Mouse (Mus musculus) MEL (cell line): ENCODE results near the gene Tal1. TPM values are rescaled to one million over a fixed set of nuclear protein-coding genes. Genes with fewer than 3 reads are reported as not detected.

ENCODE experiments used
- DNase-seq: peaks from one replicate; pipeline ENCODE4 v3.0.0; 2011; ENCODE audit warnings: low read depth, low spot score
- H3K27ac ChIP-seq: 2 replicates; pipeline ENCODE4 v1.5.1; 2012; ENCODE audit warnings: low read depth, mild to moderate bottlenecking, control low read depth, low read length, moderate library complexity; ENCODE audit not compliant: control insufficient read depth
- H3K27me3 ChIP-seq, 2 experiments: fragments of 150-350 bp in 1 of 2; sonication (generic) in 1 of 2; 2 replicates each; pipeline ENCODE4 v1.6.1; 2012; ENCODE audit warnings: low read length in 2 of 2, mild to moderate bottlenecking in 2 of 2, improper control_type of control experiment in 1 of 2, moderate library complexity in 1 of 2; ENCODE audit not compliant: insufficient read depth in 2 of 2, control insufficient read depth in 1 of 2
- H3K36me3 ChIP-seq, 2 experiments: 2 replicates each; pipeline ENCODE4 v1.6.1; 2012 to 2014; ENCODE audit warnings: low read length in 2 of 2, improper control_type of control experiment in 1 of 2, inconsistent platforms in 1 of 2, mild to moderate bottlenecking in 1 of 2; ENCODE audit not compliant: insufficient read depth in 2 of 2, control insufficient read depth in 1 of 2
- H3K4me1 ChIP-seq, 2 experiments: fragments of 150-350 bp in 1 of 2; sonication (generic) in 1 of 2; 2 replicates each; pipeline ENCODE4 v1.6.1; 2012; ENCODE audit warnings: low read length in 2 of 2, improper control_type of control experiment in 1 of 2, mild to moderate bottlenecking in 1 of 2; ENCODE audit not compliant: insufficient read depth in 2 of 2, control insufficient read depth in 1 of 2
- H3K4me3 ChIP-seq, 2 experiments: fragments of 150-350 bp in 1 of 2; sonication (generic) in 1 of 2; 2 replicates each; pipeline ENCODE4 v1.5.1; 2012; ENCODE audit warnings: low read depth in 2 of 2, low read length in 2 of 2, mild to moderate bottlenecking in 2 of 2, moderate library complexity in 2 of 2, control low read depth in 1 of 2, improper control_type of control experiment in 1 of 2; ENCODE audit not compliant: control insufficient read depth in 1 of 2, insufficient read depth in 1 of 2
- H3K79me2 ChIP-seq: 2 replicates; pipeline ENCODE4 v1.6.1; 2012; ENCODE audit warnings: mild to moderate bottlenecking, low read length, moderate library complexity; ENCODE audit not compliant: control insufficient read depth, poor library complexity, insufficient read depth
- H3K9ac ChIP-seq: 2 replicates; pipeline ENCODE4 v1.6.1; 2012; ENCODE audit warnings: low read depth, mild to moderate bottlenecking, control low read depth, low read length, moderate library complexity; ENCODE audit not compliant: control insufficient read depth, poor library complexity, severe bottlenecking
- H3K9me3 ChIP-seq: fragments of 150-350 bp; sonication (generic); replicated peaks from 2 replicates; pipeline ENCODE4 v1.6.1; 2012; ENCODE audit warnings: mild to moderate bottlenecking, low read length, improper control_type of control experiment, moderate library complexity; ENCODE audit not compliant: insufficient read depth
- CTCF ChIP-seq, 3 experiments: IDR thresholded peaks in 2 of 3; conservative IDR thresholded peaks in 1 of 3; 2 replicates each; pipeline ENCODE4 v1.5.1; 2011 to 2012; ENCODE audit warnings: low read length in 3 of 3, low read depth in 2 of 3, mild to moderate bottlenecking in 2 of 3, improper control_type of control experiment in 1 of 3, inconsistent platforms in 1 of 3, mixed read lengths in 1 of 3, moderate library complexity in 1 of 3; ENCODE audit not compliant: control insufficient read depth in 1 of 3, insufficient read depth in 1 of 3, poor library complexity in 1 of 3, severe bottlenecking in 1 of 3
- E2F4 ChIP-seq: IDR thresholded peaks from 2 replicates; pipeline ENCODE4 v1.6.1; 2011; ENCODE audit warnings: low read depth, low read length, improper control_type of control experiment, borderline replicate concordance
- EP300 ChIP-seq, 2 experiments: IDR thresholded peaks; 2 replicates each; pipeline ENCODE4 v1.6.1; 2011; ENCODE audit warnings: improper control_type of control experiment in 2 of 2, low read length in 2 of 2, low read depth in 1 of 2, mild to moderate bottlenecking in 1 of 2
- ETS1 ChIP-seq: IDR thresholded peaks from 2 replicates; pipeline ENCODE4 v1.6.1; 2012; ENCODE audit warnings: low read depth, mild to moderate bottlenecking, inconsistent platforms, low read length, improper control_type of control experiment, moderate library complexity
- GABPA ChIP-seq: IDR thresholded peaks from 2 replicates; pipeline ENCODE4 v1.6.1; 2012; ENCODE audit warnings: low read depth, mild to moderate bottlenecking, inconsistent platforms, low read length, improper control_type of control experiment, moderate library complexity
- GATA1 ChIP-seq: IDR thresholded peaks from 2 replicates; pipeline ENCODE4 v1.6.1; 2011; ENCODE audit warnings: low read depth, low read length, improper control_type of control experiment
- HCFC1 ChIP-seq: IDR thresholded peaks from 2 replicates; pipeline ENCODE4 v1.6.1; 2012; ENCODE audit warnings: low read depth, mild to moderate bottlenecking, inconsistent platforms, low read length, improper control_type of control experiment, moderate library complexity
- JUND ChIP-seq: IDR thresholded peaks from 2 replicates; pipeline ENCODE4 v1.6.1; 2011; ENCODE audit warnings: low read depth, mild to moderate bottlenecking, improper control_type of control experiment, low read length
- KAT2A ChIP-seq: conservative IDR thresholded peaks from 2 replicates; pipeline ENCODE4 v1.6.1; 2012; ENCODE audit warnings: low read depth, low read length, improper control_type of control experiment, inconsistent platforms
- MAZ ChIP-seq: IDR thresholded peaks from 2 replicates; pipeline ENCODE4 v1.6.1; 2012; ENCODE audit warnings: low read depth, mild to moderate bottlenecking, inconsistent platforms, low read length, improper control_type of control experiment
- MXI1 ChIP-seq: IDR thresholded peaks from 2 replicates; pipeline ENCODE4 v1.6.1; 2011; ENCODE audit warnings: mild to moderate bottlenecking, low read depth, low read length, improper control_type of control experiment
- MYB ChIP-seq: IDR thresholded peaks from 2 replicates; pipeline ENCODE4 v1.6.1; 2011; ENCODE audit warnings: mild to moderate bottlenecking, low read depth, low read length, improper control_type of control experiment
- MYC ChIP-seq: IDR thresholded peaks from 2 replicates; pipeline ENCODE4 v1.6.1; 2011; ENCODE audit warnings: low read depth, mild to moderate bottlenecking, low read length, improper control_type of control experiment, moderate library complexity
- NRF1 ChIP-seq: IDR thresholded peaks from 2 replicates; pipeline ENCODE4 v1.6.1; 2014; ENCODE audit warnings: low read depth, mild to moderate bottlenecking, inconsistent platforms, low read length, improper control_type of control experiment, moderate library complexity; ENCODE audit not compliant: poor library complexity, insufficient read depth, severe bottlenecking
- POLR2A ChIP-seq, 2 experiments: IDR thresholded peaks; 2 replicates each; pipeline ENCODE4 v1.6.1; 2011 to 2012; ENCODE audit warnings: low read length in 2 of 2, mild to moderate bottlenecking in 2 of 2, control low read depth in 1 of 2, improper control_type of control experiment in 1 of 2, low read depth in 1 of 2, moderate library complexity in 1 of 2; ENCODE audit not compliant: control insufficient read depth in 1 of 2, insufficient read depth in 1 of 2, poor library complexity in 1 of 2
- POLR2AphosphoS2 ChIP-seq: IDR thresholded peaks from 2 replicates; pipeline ENCODE4 v1.6.1; 2011; ENCODE audit warnings: low read length, improper control_type of control experiment
- RCOR1 ChIP-seq: IDR thresholded peaks from 2 replicates; pipeline ENCODE4 v1.6.1; 2012; ENCODE audit warnings: low read depth, mild to moderate bottlenecking, inconsistent platforms, low read length, improper control_type of control experiment
- SIN3A ChIP-seq: IDR thresholded peaks from 2 replicates; pipeline ENCODE4 v1.6.1; 2012; ENCODE audit warnings: low read length, improper control_type of control experiment, inconsistent platforms
- TBP ChIP-seq: IDR thresholded peaks from 2 replicates; pipeline ENCODE4 v1.8.0; 2011; ENCODE audit warnings: low read depth, low read length, improper control_type of control experiment
- TCF12 ChIP-seq: IDR thresholded peaks from 2 replicates; pipeline ENCODE4 v1.6.1; 2014; ENCODE audit warnings: low read depth, mild to moderate bottlenecking, inconsistent platforms, low read length, improper control_type of control experiment, moderate library complexity
- USF1 ChIP-seq: IDR thresholded peaks from 2 replicates; pipeline ENCODE4 v1.6.1; 2014; ENCODE audit warnings: low read depth, mild to moderate bottlenecking, inconsistent platforms, low read length, improper control_type of control experiment, moderate library complexity
- ZC3H11A ChIP-seq: IDR thresholded peaks from 2 replicates; pipeline ENCODE4 v1.6.1; 2012; ENCODE audit warnings: low read depth, mild to moderate bottlenecking, inconsistent platforms, low read length, improper control_type of control experiment
- ZNF384 ChIP-seq: IDR thresholded peaks from 2 replicates; pipeline ENCODE4 v1.6.1; 2012; ENCODE audit warnings: low read depth, mild to moderate bottlenecking, inconsistent platforms, low read length, improper control_type of control experiment
- polyA plus RNA-seq, 2 experiments: library from polyadenylated mRNA; stranded (reverse) in 1 of 2; unstranded in 1 of 2; fragments of >175 nt in 1 of 2; fragments of >200 nt in 1 of 2; gene quantifications; 2 replicates each; pipeline versions ENCODE4 v1.2.1 to v1.2.4; 2012; ENCODE audit warnings: low replicate concordance in 2 of 2, low read depth in 1 of 2; ENCODE audit not compliant: insufficient read length in 2 of 2, insufficient read depth in 1 of 2, missing spikeins in 1 of 2
- total RNA-seq: library from RNA; depleted of rRNA; stranded (reverse); fragments of 300-350 nt; gene quantifications from 2 replicates; pipeline ENCODE4 v1.2.3, GENCODE M21; 2012

Tal1 gene
- total and polyA plus RNA-seq, 3 experiments: 34.9 to 48.9 TPM; not detected in 1

DNA sequence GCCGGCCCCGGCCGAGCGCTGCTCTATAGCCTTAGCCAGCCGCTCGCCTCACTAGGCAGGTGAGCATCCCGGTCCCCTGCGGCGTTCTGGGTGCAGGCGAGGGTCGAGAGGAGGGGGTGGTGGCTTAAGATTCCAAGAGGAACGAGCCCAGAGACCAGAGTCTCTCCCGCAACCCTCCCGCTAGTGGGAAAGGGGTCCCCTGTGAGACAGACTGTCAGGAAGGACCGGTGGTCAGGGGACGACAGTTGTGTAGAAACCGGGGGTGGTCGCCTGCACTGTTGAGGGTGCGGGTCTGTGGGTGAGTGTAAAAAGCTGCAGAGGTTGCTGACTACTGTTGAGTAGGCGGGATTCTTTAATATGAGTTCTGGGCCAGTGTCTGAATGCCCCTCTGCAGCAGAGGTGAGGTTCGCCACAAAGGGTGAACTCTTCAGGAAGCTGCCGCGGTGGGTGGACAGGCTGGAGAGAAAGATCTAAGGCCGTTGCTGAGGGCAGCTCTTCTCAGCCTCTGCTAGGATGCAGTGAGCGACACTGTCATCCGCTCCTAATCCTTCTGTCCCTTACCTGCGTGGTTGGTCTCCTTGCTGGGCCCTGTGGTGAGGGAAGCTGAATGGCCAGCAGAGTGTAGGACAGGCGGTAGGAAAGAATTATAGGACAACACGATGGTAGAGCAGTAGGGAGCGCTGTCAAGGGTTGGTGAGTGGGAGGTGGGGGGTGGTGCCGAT, 7.5 kb downstream of the Tal1 start:
- no peak for TF ChIP-seq ZC3H11A
- TF ChIP-seq POLR2A (IDR thresholded peaks at IDR 0.05; ENCODE audit: control insufficient read depth in 1 of 2, insufficient read depth in 1 of 2, low read depth in 1 of 2, low read length in 2 of 2, poor library complexity in 1 of 2): 0 out of 4 replicates have a peak, but pooled peaks of 1 of the 2 experiments have one; percentile 30
- TF ChIP-seq MYC: no peak
- TF ChIP-seq, all 39 proteins: peak for 1
- Histone ChIP-seq H3K36me3 (peaks cover 15% of the 10 kb centered on the region in 2 experiments), H3K27me3 (no peaks in the 10 kb centered on the region), H3K9me3 (no peaks in the 10 kb centered on the region), H3K4me1 (peaks cover 0 to 15% of the 10 kb centered on the region in 2 experiments; a peak in 3 of 4 replicates), H3K9ac (peak overlapping the region; percentile 84), H3K79me2 (peaks cover 54% of the 10 kb centered on the region), H3K27ac (no peak overlapping the region), H3K4me3 (peak overlapping the region; percentile 59 to 60)
- no peak for DNase-seq

- Histone ChIP-seq H3K27ac (no peak overlapping the region), H3K4me1 (peaks cover 20 to 22% of the 10 kb centered on the region in 2 experiments), H3K79me2 (no peaks in the 10 kb centered on the region), H3K36me3 (peaks cover 6 to 19% of the 10 kb centered on the region in 2 experiments), H3K9me3 (no peaks in the 10 kb centered on the region), H3K4me3 (no peak overlapping the region), H3K9ac (no peak overlapping the region), H3K27me3 (no peaks in the 10 kb centered on the region)
- peak; percentile 51 for DNase-seq
- TF ChIP-seq MYB (no peak), CTCF (IDR thresholded peaks at IDR 0.05 in 2 of 3, conservative IDR thresholded peaks at IDR 0.05 in 1 of 3; ENCODE audit: control insufficient read depth in 1 of 3, insufficient read depth in 1 of 3, low read depth in 2 of 3, low read length in 3 of 3, poor library complexity in 1 of 3, severe bottlenecking in 1 of 3) (peak in 2 of 3 experiments; percentile 4 to 39; a peak in 2 of 6 replicates), NRF1 (no peak), ZC3H11A (no peak), E2F4 (no peak), USF1 (no peak), GABPA (no peak), POLR2A (IDR thresholded peaks at IDR 0.05; ENCODE audit: control insufficient read depth in 1 of 2, insufficient read depth in 1 of 2, low read depth in 1 of 2, low read length in 2 of 2, poor library complexity in 1 of 2) (0 out of 4 replicates have a peak, but pooled peaks of 1 of the 2 experiments have one; percentile 10), ZNF384 (no peak), SIN3A (no peak), MAZ (no peak)
Measured at GRCm38 (mm10) chr4:115071668-115072067, 15.4 kb downstream of the Tal1 start.

DNA sequence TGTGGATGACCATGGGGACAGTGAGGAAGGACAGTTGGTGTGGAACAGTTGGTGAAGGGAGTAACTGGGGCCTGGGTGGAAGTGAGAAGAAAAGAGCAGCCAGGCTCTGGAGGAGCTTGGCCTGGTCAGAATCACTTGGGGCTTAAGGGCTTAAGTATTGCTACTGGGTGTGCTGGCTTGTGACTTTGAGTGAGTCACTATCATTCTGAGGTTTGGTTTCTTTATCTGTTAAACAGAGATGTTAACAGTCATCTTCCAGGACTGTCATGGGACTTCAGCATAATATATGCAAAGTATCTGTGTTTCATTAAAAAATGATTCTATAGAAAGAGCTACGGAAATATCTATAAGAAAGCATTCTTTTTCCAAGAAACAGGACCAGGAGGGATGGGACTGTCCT, 18.6 kb downstream of the Tal1 start:
- H3K4me1 ChIP-seq: peaks cover 20 to 25% of the 10 kb centered on the region in 2 experiments
- no peaks in the 10 kb centered on the region for H3K79me2 ChIP-seq
- H3K9me3 ChIP-seq: no peaks in the 10 kb centered on the region
- H3K27me3 ChIP-seq: no peaks in the 10 kb centered on the region
- peak overlapping the region; percentile 52 for H3K9ac ChIP-seq
- peak; percentile 46 for DNase-seq
- peak overlapping the region; percentile 81 for H3K27ac ChIP-seq
- H3K36me3 ChIP-seq: peaks cover 0 to 19% of the 10 kb centered on the region in 2 experiments; a peak in 2 of 4 replicates
- H3K4me3 ChIP-seq: peak overlapping the region in 1 of 2 experiments; percentile 8; a peak in 1 of 4 replicates
- peak; percentile 68 for TF ChIP-seq GATA1
- TF ChIP-seq MXI1: no peak
- no peak for TF ChIP-seq MYB
- TF ChIP-seq MYC: no peak
- no peak for TF ChIP-seq TBP
- TF ChIP-seq RCOR1: 0 out of 2 replicates have a peak, but pooled peaks have one; percentile 55
- TF ChIP-seq POLR2AphosphoS2: no peak
- 0 out of 2 replicates have a peak, but pooled peaks have one; percentile 22 for TF ChIP-seq HCFC1
- 0 out of 2 replicates have a peak, but pooled peaks have one; percentile 22 for TF ChIP-seq KAT2A
- no peak for TF ChIP-seq E2F4
- TF ChIP-seq TCF12: 0 out of 2 replicates have a peak, but pooled peaks have one; percentile 7
- TF ChIP-seq ETS1: 0 out of 2 replicates have a peak, but pooled peaks have one; percentile 29
- TF ChIP-seq ZC3H11A: 0 out of 2 replicates have a peak, but pooled peaks have one; percentile 3
- TF ChIP-seq EP300 (IDR thresholded peaks at IDR 0.05; ENCODE audit: low read depth in 1 of 2, low read length in 2 of 2): peak; percentile 53 to 67
- TF ChIP-seq JUND: 0 out of 2 replicates have a peak, but pooled peaks have one; percentile 34
